Mouse (Mus musculus) liver, postnatal 0 days (tissue): ENCODE measurements around the gene Stac. TPM values are rescaled to one million over a fixed set of nuclear protein-coding genes. Genes with fewer than 3 reads are reported as not detected.

Source experiments
- ATAC-seq: fragments of 200-750 bp; cut with Nextera tagmentation; 2 replicates; pipeline ENCODE4 v1.8.0; 2017; ENCODE audit warnings: mild to moderate bottlenecking, moderate library complexity
- DNase-seq: peaks from one replicate; pipeline ENCODE4 v3.0.0-alpha.2; 2016
- H3K27ac ChIP-seq: fragments of 300-500 bp; sonication (generic); 2 replicates; pipeline ENCODE4 v1.5.1; 2014; ENCODE audit warnings: antibody characterized with exemption, moderate library complexity, mild to moderate bottlenecking, low read depth
- H3K27me3 ChIP-seq: fragments of 300-500 bp; sonication (generic); 2 replicates; pipeline ENCODE4 v1.6.1; 2014; ENCODE audit warnings: low read length, control low read depth, mixed read lengths; ENCODE audit not compliant: insufficient read depth
- H3K36me3 ChIP-seq: fragments of 300-500 bp; sonication (generic); replicated peaks from 2 replicates; pipeline ENCODE4 v1.6.1; 2014; ENCODE audit warnings: mild to moderate bottlenecking, control low read depth, low read length, moderate library complexity, mixed read lengths; ENCODE audit not compliant: insufficient read depth
- H3K4me1 ChIP-seq: fragments of 300-500 bp; sonication (generic); 2 replicates; pipeline ENCODE4 v1.6.1; 2014; ENCODE audit warnings: antibody characterized with exemption, mild to moderate bottlenecking, control low read depth; ENCODE audit not compliant: insufficient read depth
- H3K4me2 ChIP-seq: fragments of 300-500 bp; sonication (generic); 2 replicates; pipeline ENCODE4 v1.6.1; 2014; ENCODE audit warnings: low read depth, mild to moderate bottlenecking, low read length, moderate library complexity, mixed read lengths
- H3K4me3 ChIP-seq: fragments of 300-500 bp; sonication (generic); 2 replicates; pipeline ENCODE4 v1.5.1; 2014; ENCODE audit warnings: low read depth, low read length
- H3K9ac ChIP-seq: fragments of 300-500 bp; sonication (generic); replicated peaks from 2 replicates; pipeline ENCODE4 v1.6.1; 2014; ENCODE audit warnings: mild to moderate bottlenecking, moderate library complexity
- H3K9me3 ChIP-seq: fragments of 300-500 bp; sonication (generic); 2 replicates; pipeline ENCODE4 v1.6.1; 2016; ENCODE audit warnings: mild to moderate bottlenecking, control low read depth, low read length, mixed read lengths
- CTCF ChIP-seq: sonication (generic); IDR thresholded peaks from 2 replicates; pipeline ENCODE4 v1.5.1; 2016; ENCODE audit warnings: antibody characterized with exemption, low read depth
- EP300 ChIP-seq: IDR thresholded peaks from 2 replicates; pipeline ENCODE4 v1.6.1; 2016; ENCODE audit warnings: antibody characterized with exemption, low read depth, mild to moderate bottlenecking
- WGBS: fragments of 180-500 bp; shearing (Covaris S2); extraction: QIAGEN DNeasy Blood & Tissue Kit; methylation state at CpG from one replicate; pipeline ENCODE4 v1.1.7; 2014; ENCODE audit not compliant: insufficient replicate concordance; 5-methylcytosine and 5-hydroxymethylcytosine counted together
- polyA plus RNA-seq: library from polyadenylated mRNA; unstranded; fragments of >200 nt; fragmentation: Nextera tagmentation; extraction: Ambion mirVana; gene quantifications from 2 replicates; pipeline ENCODE4 v1.2.1, GENCODE M21; 2015

Stac gene
- polyA plus RNA-seq, 1 experiment from 2014 or later = not detected

- no peak for ATAC-seq
- DNase-seq = no peak
- Histone ChIP-seq H3K4me1 (no peaks in the 10 kb centered on the region), H3K4me2 (no peak overlapping the region), H3K9ac (no peak overlapping the region), H3K27ac (no peak overlapping the region), H3K4me3 (no peak overlapping the region), H3K27me3 (no peaks in the 10 kb centered on the region), H3K36me3 (no peaks in the 10 kb centered on the region), H3K9me3 (no peaks in the 10 kb centered on the region)
- 66% methylated on average over 4 of the region's 4 CpGs for WGBS
- TF ChIP-seq CTCF = no peak
- no peak for TF ChIP-seq EP300
These were observed 57.3 kb downstream of the Stac start for GRCm38 (mm10) chr9:111632833-111633232.

GRCm38 (mm10) chr9:111621191-111621590, 69.0 kb downstream of the Stac start:
- H3K4me1 ChIP-seq = no peaks in the 10 kb centered on the region
- H3K4me3 ChIP-seq = no peak overlapping the region
- no peak for DNase-seq
- ATAC-seq = no peak
- no peak overlapping the region for H3K9ac ChIP-seq
- H3K27ac ChIP-seq = no peak overlapping the region
- 80% methylated on average over 2 of the region's 2 CpGs for WGBS
- no peaks in the 10 kb centered on the region for H3K27me3 ChIP-seq
- TF ChIP-seq EP300 = no peak
- TF ChIP-seq CTCF = no peak
- no peaks in the 10 kb centered on the region for H3K36me3 ChIP-seq
- H3K9me3 ChIP-seq = no peaks in the 10 kb centered on the region
- H3K4me2 ChIP-seq = no peak overlapping the region

- no peak overlapping the region for H3K4me3 ChIP-seq
- no peaks in the 10 kb centered on the region for H3K36me3 ChIP-seq
- 50% methylated on average over 3 of the region's 3 CpGs for WGBS
- no peak overlapping the region for H3K4me2 ChIP-seq
- DNase-seq = no peak
- ATAC-seq = no peak
- no peaks in the 10 kb centered on the region for H3K27me3 ChIP-seq
- H3K4me1 ChIP-seq = no peaks in the 10 kb centered on the region
- H3K9ac ChIP-seq = no peak overlapping the region
- no peaks in the 10 kb centered on the region for H3K9me3 ChIP-seq
- TF ChIP-seq CTCF = no peak
- no peak for TF ChIP-seq EP300
- no peak overlapping the region for H3K27ac ChIP-seq
These were observed 78.8 kb downstream of the Stac start for GRCm38 (mm10) chr9:111611341-111611740.

- Histone ChIP-seq H3K9me3 (no peaks in the 10 kb centered on the region), H3K4me3 (no peak overlapping the region), H3K4me1 (no peaks in the 10 kb centered on the region), H3K27me3 (no peaks in the 10 kb centered on the region), H3K9ac (no peak overlapping the region), H3K36me3 (no peaks in the 10 kb centered on the region), H3K27ac (no peak overlapping the region), H3K4me2 (no peak overlapping the region)
- no peak for ATAC-seq
- DNase-seq = no peak
- TF ChIP-seq EP300 (no peak), CTCF (no peak)
- 26% methylated on average over 6 of the region's 6 CpGs for WGBS
These were observed 81.4 kb downstream of the Stac start for GRCm38 (mm10) chr9:111608762-111609161.

GRCm38 (mm10) chr9:111606603-111607002, 83.5 kb downstream of the Stac start:
- WGBS = 83% methylated on average over 8 of the region's 8 CpGs
- Histone ChIP-seq H3K4me3 (no peak overlapping the region), H3K27me3 (no peaks in the 10 kb centered on the region), H3K9me3 (no peaks in the 10 kb centered on the region), H3K4me2 (no peak overlapping the region), H3K9ac (no peak overlapping the region), H3K36me3 (no peaks in the 10 kb centered on the region), H3K27ac (no peak overlapping the region), H3K4me1 (no peaks in the 10 kb centered on the region)
- DNase-seq (no peak), ATAC-seq (no peak)
- TF ChIP-seq EP300 (no peak), CTCF (no peak)

- Histone ChIP-seq H3K9ac (no peak overlapping the region), H3K4me2 (no peak overlapping the region)
These were observed 102.6 kb downstream of the Stac start for GRCm38 (mm10) chr9:111587527-111587926.

GRCm38 (mm10) chr9:111578784-111579183, 111.4 kb downstream of the Stac start:
- Histone ChIP-seq H3K27ac (no peak overlapping the region), H3K9ac (no peak overlapping the region), H3K27me3 (no peaks in the 10 kb centered on the region), H3K4me1 (no peaks in the 10 kb centered on the region), H3K4me2 (no peak overlapping the region), H3K36me3 (no peaks in the 10 kb centered on the region), H3K9me3 (no peaks in the 10 kb centered on the region), H3K4me3 (no peak overlapping the region)
- DNase-seq (no peak), ATAC-seq (no peak)
- TF ChIP-seq CTCF (no peak), EP300 (no peak)
- WGBS = 75% methylated on average over 9 of the region's 9 CpGs

More at GRCm38 (mm10) chr9:111587527-111587926, 102.6 kb downstream of the Stac start:
- Histone ChIP-seq H3K27me3 (no peaks in the 10 kb centered on the region), H3K27ac (no peak overlapping the region), H3K36me3 (no peaks in the 10 kb centered on the region), H3K4me1 (no peaks in the 10 kb centered on the region), H3K4me3 (no peak overlapping the region), H3K9me3 (no peaks in the 10 kb centered on the region)
- DNase-seq (no peak), ATAC-seq (no peak)
- 78% methylated on average over 2 of the region's 2 CpGs for WGBS
- TF ChIP-seq CTCF = no peak
- no peak for TF ChIP-seq EP300
